Mouse (Mus musculus) lung, postnatal 4 days (tissue): ENCODE measurements around the gene Wtap.
"Not testable (repeated sequence)": the region's sequence is repeated elsewhere in the genome, so short reads cannot be mapped to it uniquely, and the experiment has no call there.

Experiments
- DNase-seq, 2 experiments: peaks; one replicate each; pipeline ENCODE4 v3.0.0; 2021

Wtap gene

GRCm38 (mm10) chr17:12960331-12960873, 33.6 kb downstream of the Wtap start, which contains the start of gene Acat2:
Gene Acat2, minus strand, starts transcription at chr17:12960747.
- peak; percentile 95 to 96 for DNase-seq

- not testable (repeated sequence) for DNase-seq
These were observed 34.6 kb downstream of the Wtap start for GRCm38 (mm10) chr17:12959377-12959776.

GRCm38 (mm10) chr17:12956664-12957063, 37.3 kb downstream of the Wtap start:
- DNase-seq: no peak

- DNase-seq: no peak
These were observed 44.3 kb downstream of the Wtap start for GRCm38 (mm10) chr17:12949669-12950068.

GRCm38 (mm10) chr17:12942459-12943162, 51.4 kb downstream of the Wtap start:
- DNase-seq: no peak

- no peak for DNase-seq
These were observed 52.3 kb downstream of the Wtap start for GRCm38 (mm10) chr17:12941543-12942260.

- no peak for DNase-seq
These were observed 53.7 kb downstream of the Wtap start, which contains the start of gene Acat3 for GRCm38 (mm10) chr17:12940151-12940805. Gene Acat3, minus strand, starts transcription at chr17:12940600.

- DNase-seq: not testable (repeated sequence)
These were observed 54.4 kb downstream of the Wtap start for GRCm38 (mm10) chr17:12939377-12940148.

GRCm38 (mm10) chr17:12938077-12938476, 55.9 kb downstream of the Wtap start:
- no peak for DNase-seq

GRCm38 (mm10) chr17:12937412-12937970, 56.5 kb downstream of the Wtap start:
- no peak for DNase-seq

- DNase-seq: no peak
These were observed 58.2 kb downstream of the Wtap start for GRCm38 (mm10) chr17:12935719-12936118.

- DNase-seq: not testable (repeated sequence)
These were observed 62.4 kb downstream of the Wtap start for GRCm38 (mm10) chr17:12931576-12931975.

- DNase-seq: no peak
These were observed 68.2 kb downstream of the Wtap start for GRCm38 (mm10) chr17:12925703-12926180.

GRCm38 (mm10) chr17:12925001-12925400, 69.0 kb downstream of the Wtap start:
- DNase-seq: no peak

GRCm38 (mm10) chr17:12921073-12921472, 72.9 kb downstream of the Wtap start:
- DNase-seq: no peak
